ENCODE assay signal across 10 mouse cellular contexts in the genomic region with DNA sequence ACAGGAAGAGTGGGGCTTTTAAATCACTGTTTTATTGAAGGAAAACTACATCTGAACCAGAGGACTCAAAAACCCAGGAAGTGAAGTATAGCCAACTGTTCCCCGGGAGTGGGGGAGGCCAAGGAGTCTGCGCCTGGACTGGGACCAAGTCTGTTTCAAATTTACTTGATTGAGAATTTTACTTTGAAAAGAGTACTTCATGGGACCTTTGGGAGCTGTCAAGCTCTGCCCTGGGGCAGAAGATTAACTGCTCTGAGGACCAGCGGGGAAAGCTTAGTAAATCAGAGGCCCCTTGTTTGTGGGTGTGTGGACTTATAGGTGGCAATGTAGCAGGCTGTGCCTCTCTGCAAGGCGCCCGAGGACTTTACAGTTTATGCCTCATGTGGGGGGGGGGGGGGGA. TPM values are rescaled to one million over a fixed set of nuclear protein-coding genes. Genes with fewer than 3 reads are reported as not detected.
DNase-seq lines count a peak whose midpoint lies in the region; ATAC-seq lines count a peak whose summit lies in the region.
"Had no signal": no experiment of that assay in that cellular context is flagged by ENCODE, and none has a peak within 500 bp of the region (broad histone marks: within the 10 kb centered on the region; RNA-seq: fewer than 3 reads in every experiment).

No protein-coding gene starts in this region.

- no peaks in the 10 kb centered on the region for H3K27me3 ChIP-seq in hindbrain, embryonic 14.5 days (ENCODE audit: control insufficient read depth, insufficient read depth, low read length)
- H3K27me3 ChIP-seq in limb, embryonic 13.5 days: peaks cover 13% of the 10 kb centered on the region
- no peaks in the 10 kb centered on the region for H3K27me3 ChIP-seq in liver, embryonic 12.5 days (replicated peaks)
- H3K27me3 ChIP-seq: Patski had no signal

- 30% methylated on average over 5 of the region's 5 CpGs for WGBS in hindbrain, embryonic 14.5 days
- 5% methylated on average over 5 of the region's 5 CpGs for WGBS in limb, embryonic 13.5 days
- WGBS in liver, embryonic 12.5 days (ENCODE audit: insufficient replicate concordance): 67% methylated on average over 5 of the region's 5 CpGs

- no peaks in the 10 kb centered on the region for H3K4me1 ChIP-seq in hindbrain, embryonic 14.5 days (replicated peaks; ENCODE audit: control insufficient read depth, insufficient read depth, low read length)
- H3K4me1 ChIP-seq in limb, embryonic 13.5 days: peaks cover 32% of the 10 kb centered on the region
- H3K4me1 ChIP-seq in liver, embryonic 12.5 days: no peaks in the 10 kb centered on the region

- no peaks in the 10 kb centered on the region for H3K9me3 ChIP-seq in hindbrain, embryonic 14.5 days (ENCODE audit: control insufficient read depth, low read length)
- 0 out of 2 replicates have a peak, but pooled peaks cover 4% of the 10 kb centered on the region for H3K9me3 ChIP-seq in limb, embryonic 13.5 days
- H3K9me3 ChIP-seq in liver, embryonic 12.5 days (replicated peaks): 0 out of 2 replicates have a peak, but pooled peaks cover 6% of the 10 kb centered on the region

- H3K36me3 ChIP-seq in hindbrain, embryonic 14.5 days (replicated peaks; ENCODE audit: control insufficient read depth, insufficient read depth): no peaks in the 10 kb centered on the region
- no peaks in the 10 kb centered on the region for H3K36me3 ChIP-seq in limb, embryonic 13.5 days
- no peaks in the 10 kb centered on the region for H3K36me3 ChIP-seq in liver, embryonic 12.5 days

- peak; percentile 20 for DNase-seq in adrenal gland, postnatal 14 days
- DNase-seq in adrenal gland, postnatal 25 days: no peak
- peak; percentile 78 for DNase-seq in embryo, embryonic 10.5 days (ENCODE audit: low spot score)
- no peak for DNase-seq in hindbrain, embryonic 14.5 days (ENCODE audit: low spot score)
- DNase-seq in cerebellum, adult 9-10 months: no peak
- DNase-seq in right cerebral cortex, adult 2 months (ENCODE audit: low spot score in 2 of 2): no peak
- DNase-seq: thymus, postnatal 25 days had no signal

- H3K9ac ChIP-seq in hindbrain, embryonic 14.5 days: no peak overlapping the region
- H3K9ac ChIP-seq in limb, embryonic 13.5 days: no peak overlapping the region
- H3K9ac ChIP-seq in liver, embryonic 12.5 days: no peak overlapping the region

- no peak overlapping the region for H3K4me2 ChIP-seq in hindbrain, embryonic 14.5 days (replicated peaks)
- H3K4me2 ChIP-seq in limb, embryonic 13.5 days (replicated peaks): peak overlapping the region; percentile 28
- H3K4me2 ChIP-seq in liver, embryonic 12.5 days: no peak overlapping the region

- no peak overlapping the region for H3K4me3 ChIP-seq in hindbrain, embryonic 14.5 days (replicated peaks; ENCODE audit: low read length)
- no peak overlapping the region for H3K4me3 ChIP-seq in limb, embryonic 13.5 days
- H3K4me3 ChIP-seq in liver, embryonic 12.5 days: no peak overlapping the region

- no peak overlapping the region for H3K27ac ChIP-seq in hindbrain, embryonic 14.5 days
- H3K27ac ChIP-seq in limb, embryonic 13.5 days: no peak overlapping the region; the same call in 1 of the 2 replicates
- H3K27ac ChIP-seq in liver, embryonic 12.5 days: no peak overlapping the region

- ATAC-seq in hindbrain, embryonic 14.5 days (ENCODE audit: low FRiP score): peak; percentile 57; the same call in 1 of the 2 replicates
- peak; percentile 84 for ATAC-seq in limb, embryonic 13.5 days (ENCODE audit: low FRiP score, low read depth)
- ATAC-seq in liver, embryonic 12.5 days: no peak
- ATAC-seq: Patski had no signal

RNA-seq across cellular contexts. Expression of a gene that starts 49.1 kb away (rescaled TPM):
- total RNA-seq in adrenal gland, postnatal 14 days (2021): 19.9 and 24.9 TPM in 2 replicates
- total RNA-seq in adrenal gland, postnatal 25 days (2021): 20.2 and 20.6 TPM in 2 replicates
- 6.5 and 7.9 TPM in 2 replicates for polyA plus RNA-seq in hindbrain, embryonic 14.5 days (2014; fragmentation: Nextera tagmentation; extraction: Ambion mirVana)
- 42.1 and 45.2 TPM in 2 replicates for polyA plus RNA-seq in limb, embryonic 13.5 days (2015; fragmentation: Nextera tagmentation; extraction: Ambion mirVana)
- 6.7 and 6.8 TPM in 2 replicates for polyA plus RNA-seq in liver, embryonic 12.5 days (2016; fragmentation: Nextera tagmentation; extraction: Ambion mirVana)

Comparison
In these comparisons a context has a peak if more than half of its experiments do, and no peak if none do; other contexts are left out.
1. DNase-seq: peak in adrenal gland, postnatal 14 days (single experiment) and embryo, embryonic 10.5 days (single experiment); none in adrenal gland, postnatal 25 days (single experiment), hindbrain, embryonic 14.5 days (single experiment), cerebellum, adult 9-10 months (single experiment) and right cerebral cortex, adult 2 months (0 of 2).